Mouse (Mus musculus) naive thymus-derived CD4-positive, alpha-beta T cell, adult 2 months (primary cell): ENCODE measurements around the gene Cyp39a1.

ENCODE experiments used
- DNase-seq: peaks from one replicate; pipeline ENCODE4 v3.0.0-alpha.2; 2011; ENCODE audit warnings: low read depth

Gene Cyp39a1

GRCm38 (mm10) chr17:43667290-43667843 is at the start of gene Cyp39a1:
Gene Cyp39a1, plus strand, starts transcription at chr17:43667425.
- DNase-seq, result no peak

- DNase-seq, result no peak
These were observed 48.1 kb upstream of the Cyp39a1 start for GRCm38 (mm10) chr17:43619156-43619555.

GRCm38 (mm10) chr17:43622076-43622475 is 45.1 kb upstream of the Cyp39a1 start:
- no peak for DNase-seq

- DNase-seq, result no peak
These were observed 39.0 kb upstream of the Cyp39a1 start for GRCm38 (mm10) chr17:43628246-43628645.

- no peak for DNase-seq
These were observed 38.2 kb upstream of the Cyp39a1 start for GRCm38 (mm10) chr17:43629026-43629495.

GRCm38 (mm10) chr17:43629496-43630426 is 37.5 kb upstream of the Cyp39a1 start, which contains the start of gene Tdrd6:
Gene Tdrd6, minus strand, starts transcription at chr17:43630299.
- no peak for DNase-seq

- DNase-seq, result no peak
These were observed 36.8 kb upstream of the Cyp39a1 start for GRCm38 (mm10) chr17:43630427-43630760.

GRCm38 (mm10) chr17:43637146-43637545 is 30.1 kb upstream of the Cyp39a1 start:
- no peak for DNase-seq

- DNase-seq, result no peak
These were observed 26.4 kb upstream of the Cyp39a1 start for GRCm38 (mm10) chr17:43640825-43641224.

- no peak for DNase-seq
These were observed 24.0 kb upstream of the Cyp39a1 start for GRCm38 (mm10) chr17:43643191-43643590.

- no peak for DNase-seq
These were observed 22.9 kb upstream of the Cyp39a1 start for GRCm38 (mm10) chr17:43644375-43644774.

GRCm38 (mm10) chr17:43645136-43645535 is 22.1 kb upstream of the Cyp39a1 start:
- peak; percentile 31 for DNase-seq

- no peak for DNase-seq
These were observed 20.3 kb upstream of the Cyp39a1 start for GRCm38 (mm10) chr17:43646925-43647324.

GRCm38 (mm10) chr17:43649641-43650436 is 17.4 kb upstream of the Cyp39a1 start:
- peak; percentile 47 for DNase-seq

GRCm38 (mm10) chr17:43651314-43652046 is 15.7 kb upstream of the Cyp39a1 start:
- no peak for DNase-seq

GRCm38 (mm10) chr17:43666576-43667289 is 492 bp upstream of the Cyp39a1 start, which contains the start of gene Slc25a27:
Gene Slc25a27, minus strand, starts transcription at chr17:43667214.
- DNase-seq, result peak; percentile 89

- no peak for DNase-seq
These were observed 2.0 kb downstream of the Cyp39a1 start for GRCm38 (mm10) chr17:43669145-43669695.

- DNase-seq, result no peak
These were observed 4.7 kb downstream of the Cyp39a1 start for GRCm38 (mm10) chr17:43671907-43672306.

GRCm38 (mm10) chr17:43675228-43675627 is 8.0 kb downstream of the Cyp39a1 start:
- DNase-seq, result no peak

GRCm38 (mm10) chr17:43676241-43676640 is 9.0 kb downstream of the Cyp39a1 start:
- no peak for DNase-seq

GRCm38 (mm10) chr17:43677317-43677716 is 10.1 kb downstream of the Cyp39a1 start:
- no peak for DNase-seq
